Mouse (Mus musculus) skeletal muscle tissue, adult 2 months (tissue): ENCODE results near the gene Gm21818.
"Not testable (repeated sequence)": the region's sequence is repeated elsewhere in the genome, so short reads cannot be mapped to it uniquely, and the experiment has no call there.

Source experiments
- DNase-seq: peaks from one replicate; pipeline ENCODE4 v3.0.0-alpha.2; 2012; ENCODE audit warnings: low read depth, low spot score

The Gm21818 gene

DNA sequence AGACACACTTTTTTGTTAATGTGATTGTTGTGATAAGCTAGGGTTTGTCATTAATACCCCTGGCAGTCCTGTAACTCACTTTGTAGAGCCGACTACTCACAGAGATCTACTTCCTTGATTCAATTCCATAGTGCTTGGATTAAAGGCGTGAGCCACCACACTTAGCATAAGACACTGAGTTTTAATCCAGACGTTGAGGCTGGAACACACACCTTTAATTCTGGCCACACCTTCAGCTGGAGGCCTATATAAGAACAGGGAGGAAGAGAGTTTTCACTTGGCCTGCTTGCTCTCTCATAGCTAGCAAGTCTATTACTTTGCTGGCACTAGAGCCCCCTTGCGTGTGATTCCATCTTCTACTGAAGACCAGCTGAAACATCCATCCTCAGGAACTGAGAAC lies at the start of gene Gm21818:
Gm21818 (plus strand) TSS at position 301 of the 400 bp plus-strand sequence.
- not testable (repeated sequence) for DNase-seq

DNA sequence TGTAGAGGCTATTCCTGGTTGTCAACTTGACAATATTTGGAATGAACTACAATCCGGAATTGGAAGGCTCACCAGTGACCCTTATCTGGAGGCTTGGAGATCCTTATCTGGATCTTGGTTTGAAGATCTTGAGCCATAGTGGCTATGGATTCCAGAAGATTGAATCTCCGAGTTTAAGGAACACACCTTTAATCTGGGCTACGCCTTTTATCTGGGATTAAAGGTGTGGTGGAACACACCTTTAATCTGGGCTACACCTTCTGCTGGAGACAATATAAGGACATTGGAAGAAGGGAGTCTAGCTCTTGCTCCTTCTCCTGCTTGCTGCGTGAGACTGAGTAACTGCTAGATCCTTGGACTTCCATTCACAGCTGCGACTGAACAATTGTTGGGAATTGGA lies 32.3 kb upstream of the Gm21818 start, which contains the start of gene Gm20767:
Gm20767 (plus strand) TSS at position 301 of the 400 bp plus-strand sequence.
- not testable (repeated sequence) for DNase-seq

DNA sequence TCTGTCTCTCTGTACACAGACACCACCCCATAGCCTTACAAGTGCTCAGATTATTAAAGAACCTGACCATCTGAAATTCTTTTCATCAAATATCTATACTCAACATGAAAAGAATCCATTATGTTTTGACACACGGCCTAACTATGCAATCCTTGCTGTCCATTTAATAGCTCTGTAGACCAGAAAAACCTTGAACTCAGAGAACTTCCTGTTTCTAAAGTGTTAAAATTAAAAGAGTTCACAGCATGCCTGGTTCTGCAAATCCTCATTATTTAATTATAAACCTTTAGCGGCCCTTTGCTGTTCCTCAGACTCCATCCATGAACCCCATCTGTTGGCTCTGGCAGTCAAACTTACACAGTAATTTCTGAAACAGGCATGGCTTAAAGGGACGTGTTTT lies 29.9 kb upstream of the Gm21818 start:
- not testable (repeated sequence) for DNase-seq

DNA sequence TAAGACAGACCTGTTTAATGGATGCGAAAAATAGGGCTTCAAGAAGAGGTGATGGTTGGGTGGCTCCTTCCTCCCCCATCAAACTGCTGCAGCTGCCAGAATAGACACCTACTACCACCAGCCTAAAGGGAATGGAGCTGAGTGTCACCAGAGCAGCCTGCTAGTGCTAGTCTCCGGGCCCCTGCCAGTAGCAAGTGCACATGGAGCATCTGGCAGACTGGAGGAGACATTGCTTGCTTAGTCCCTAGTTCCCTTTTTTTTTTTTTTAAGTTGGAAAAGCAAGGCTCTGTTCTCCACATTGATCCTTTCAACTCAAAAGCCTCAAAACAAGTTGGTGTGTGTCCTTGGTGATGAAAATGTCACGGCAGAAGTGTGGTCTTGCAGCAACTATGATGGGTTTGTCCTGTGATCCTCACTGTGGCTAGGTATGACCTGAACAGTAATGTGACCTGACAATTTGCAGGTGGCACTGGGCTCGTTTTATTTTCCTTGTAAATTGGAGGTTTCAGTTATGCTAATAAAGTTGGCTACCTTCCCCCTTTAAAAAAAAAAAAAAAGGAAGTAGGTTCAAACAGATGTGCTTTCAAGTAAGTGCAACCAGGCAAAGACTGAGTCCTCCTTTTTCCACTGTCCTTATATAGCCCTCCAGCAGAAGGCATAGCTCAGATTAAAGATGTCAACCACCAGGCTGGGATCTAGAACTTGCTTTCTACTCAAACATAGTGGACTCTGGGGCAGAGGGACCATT lies 22.4 kb upstream of the Gm21818 start:
- not testable (repeated sequence) for DNase-seq

DNA sequence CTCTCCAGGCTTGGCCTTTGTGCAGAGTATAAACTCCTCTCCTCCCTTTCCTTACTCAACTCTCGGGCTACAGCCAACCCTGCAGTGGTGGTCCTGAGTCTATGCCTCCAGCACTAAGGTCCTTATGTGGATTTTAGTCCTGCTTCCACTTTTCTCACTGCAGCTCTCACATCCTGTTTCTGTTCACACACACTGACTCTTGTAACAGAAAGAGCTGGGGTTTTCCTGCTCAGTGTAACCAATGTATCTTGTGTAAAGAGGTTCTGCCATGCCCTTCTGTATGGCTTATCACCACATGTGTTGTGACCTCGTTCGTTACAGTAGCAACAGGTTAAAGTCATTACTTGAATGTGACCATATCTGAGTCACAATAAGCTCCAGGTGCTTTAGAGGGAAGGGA lies 21.6 kb upstream of the Gm21818 start:
- not testable (repeated sequence) for DNase-seq

DNA sequence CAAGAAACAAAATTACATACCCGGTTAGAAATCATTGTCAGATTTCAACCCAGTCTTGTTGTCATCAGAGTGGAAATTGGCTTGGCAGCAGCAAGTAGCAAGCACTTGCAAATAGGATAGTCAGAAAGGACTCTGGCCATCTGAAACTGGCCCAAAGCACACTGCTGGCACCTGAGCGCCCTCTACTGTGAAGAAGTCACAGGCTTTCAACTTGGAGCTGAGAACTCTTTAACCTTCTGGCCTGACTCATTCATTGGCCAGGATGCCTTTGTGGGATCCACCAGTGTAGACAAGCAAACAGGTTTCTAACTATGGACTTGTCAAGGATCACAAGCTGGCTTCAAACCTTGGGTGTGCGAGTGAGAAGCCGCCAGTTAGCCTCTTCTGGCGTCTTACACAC lies 3.9 kb upstream of the Gm21818 start:
- not testable (repeated sequence) for DNase-seq

DNA sequence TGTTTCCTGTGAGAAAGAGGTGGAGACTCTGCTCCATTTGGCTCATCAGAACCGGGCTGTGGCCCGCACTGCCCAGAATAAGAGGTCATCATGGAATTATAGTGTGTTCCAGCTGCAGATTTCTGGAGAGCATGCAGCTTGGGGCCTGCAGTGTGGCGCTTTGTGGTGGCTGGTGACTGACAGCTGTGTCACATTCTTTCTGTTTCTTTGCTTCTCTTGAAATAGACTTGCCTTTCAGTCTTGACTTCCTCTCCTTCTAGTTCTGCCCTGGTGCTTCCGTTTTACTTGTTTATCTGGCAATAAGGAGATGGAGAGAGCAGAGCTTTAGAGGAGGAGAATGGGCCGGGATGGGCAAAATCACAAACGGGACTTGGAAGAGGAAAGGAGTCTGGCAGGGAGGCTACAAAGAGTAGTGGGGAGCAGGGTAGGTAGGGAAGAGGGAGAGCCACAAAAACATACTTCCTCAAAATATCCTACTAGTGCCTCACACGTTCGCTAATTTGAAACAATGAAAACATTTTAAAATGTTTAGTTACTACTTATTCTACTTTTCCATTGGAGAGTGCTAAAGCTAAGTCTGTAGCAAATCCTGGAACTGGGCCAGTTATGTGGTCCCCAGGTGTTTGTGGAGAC lies 24.1 kb downstream of the Gm21818 start:
- DNase-seq = not testable (repeated sequence)

DNA sequence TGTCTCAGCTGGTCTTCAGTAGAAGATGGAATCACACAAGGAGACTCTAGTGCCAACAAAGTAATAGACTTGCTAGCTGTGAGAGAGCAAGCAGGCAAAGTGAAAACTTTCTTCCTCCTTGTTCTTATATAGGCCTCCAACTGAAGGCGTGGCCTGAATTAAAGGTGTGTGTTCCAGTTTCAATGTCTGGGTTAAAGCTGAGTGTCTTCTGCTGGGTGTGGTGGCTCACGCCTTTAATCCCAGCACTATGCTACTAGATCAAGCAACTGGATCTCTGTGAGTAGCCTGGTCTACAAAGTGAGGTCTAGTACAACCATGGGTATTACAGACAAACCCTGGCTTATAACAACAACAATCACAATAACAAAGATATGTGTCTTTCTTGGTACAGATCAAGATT lies 43.6 kb downstream of the Gm21818 start, which contains the start of gene Gm21762:
Gm21762 (minus strand) TSS at position 101 of the 400 bp plus-strand sequence.
- DNase-seq = not testable (repeated sequence)

DNA sequence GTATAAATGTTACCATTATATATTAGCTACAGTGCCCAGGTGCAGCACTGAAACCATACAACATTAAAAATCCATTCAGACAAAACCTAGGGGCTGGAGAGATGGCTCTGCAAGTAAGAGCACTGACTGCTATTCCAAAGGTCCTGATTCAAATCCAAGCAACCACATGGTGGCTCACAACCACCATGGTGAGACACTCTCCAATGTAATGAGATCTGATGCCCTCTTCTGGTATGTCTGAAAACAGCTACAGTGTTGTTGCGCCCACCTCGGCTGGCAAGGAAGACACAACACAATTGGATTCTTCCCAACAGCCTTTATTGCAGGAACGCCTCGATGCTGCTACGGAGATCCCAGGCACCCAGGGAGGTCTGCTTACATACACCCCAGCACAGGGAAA lies 48.7 kb downstream of the Gm21818 start:
- not testable (repeated sequence) for DNase-seq

DNA sequence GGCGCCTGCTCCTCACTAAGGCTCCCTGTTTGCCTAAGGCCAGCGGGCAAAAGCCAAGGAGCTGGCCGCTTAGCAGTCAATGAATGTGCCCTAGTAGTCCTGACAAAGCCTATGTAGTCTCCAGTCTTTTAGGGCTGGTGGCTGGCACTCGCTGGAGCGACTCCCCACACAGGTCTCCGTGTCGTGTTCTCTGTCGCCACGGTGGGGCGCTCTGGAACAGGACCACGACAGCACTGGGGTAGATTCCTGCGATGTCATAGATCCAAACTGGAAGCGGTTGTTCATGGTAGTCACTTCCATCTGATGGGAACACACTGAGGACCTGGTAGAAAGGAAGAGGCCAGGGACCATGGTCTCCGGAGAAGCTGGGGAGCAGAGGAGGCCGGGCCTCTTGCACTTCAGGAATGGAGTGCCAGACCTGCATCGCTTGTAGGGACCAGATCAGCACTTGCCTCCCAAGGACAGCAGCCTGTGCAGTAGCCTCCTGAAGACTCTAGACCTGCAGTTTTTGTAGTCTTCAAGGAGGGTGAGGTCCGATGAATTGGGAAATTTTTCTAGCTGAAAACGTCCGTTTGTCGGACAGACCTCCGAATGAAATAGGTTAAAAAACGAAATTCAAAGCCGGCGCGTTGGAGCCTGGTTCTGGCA lies 50.9 kb downstream of the Gm21818 start:
- DNase-seq = not testable (repeated sequence)
